Mouse (Mus musculus) heart, postnatal 0 days (tissue): Measurements from ENCODE around the gene Cdk14. TPM values are rescaled to one million over a fixed set of nuclear protein-coding genes. Genes with fewer than 3 reads are reported as not detected.
A peak's percentile ranks its signal among the peaks of the same experiment; 100 is the strongest.

Experiments
- ATAC-seq: fragments of 200-750 bp; cut with Nextera tagmentation; 2 replicates; pipeline ENCODE4 v1.8.0; 2017; ENCODE audit warnings: low read depth, moderate number of reproducible peaks, moderate library complexity; ENCODE audit not compliant: insufficient read depth
- DNase-seq: peaks from one replicate; pipeline ENCODE4 v3.0.0-alpha.2; 2016; ENCODE audit warnings: low spot score
- H3K27ac ChIP-seq: fragments of 300-500 bp; sonication (generic); 2 replicates; pipeline ENCODE4 v1.5.1; 2014; ENCODE audit warnings: low read depth, mild to moderate bottlenecking
- H3K27me3 ChIP-seq: fragments of 300-500 bp; sonication (generic); 2 replicates; pipeline ENCODE4 v1.6.1; 2014; ENCODE audit warnings: low read length, mixed read lengths; ENCODE audit not compliant: control insufficient read depth, insufficient read depth
- H3K36me3 ChIP-seq: fragments of 300-500 bp; sonication (generic); replicated peaks from 2 replicates; pipeline ENCODE4 v1.6.1; 2014; ENCODE audit warnings: low read length, mixed read lengths; ENCODE audit not compliant: control insufficient read depth, insufficient read depth
- H3K4me1 ChIP-seq: fragments of 300-500 bp; sonication (generic); 2 replicates; pipeline ENCODE4 v1.6.1; 2014; ENCODE audit warnings: antibody characterized with exemption; ENCODE audit not compliant: control insufficient read depth, insufficient read depth
- H3K4me2 ChIP-seq: fragments of 300-500 bp; sonication (generic); 2 replicates; pipeline ENCODE4 v1.6.1; 2014; ENCODE audit warnings: low read depth, mild to moderate bottlenecking, low read length, moderate library complexity
- H3K4me3 ChIP-seq: fragments of 300-500 bp; sonication (generic); 2 replicates; pipeline ENCODE4 v1.5.1; 2014; ENCODE audit warnings: low read depth, low read length
- H3K9ac ChIP-seq: fragments of 300-500 bp; sonication (generic); replicated peaks from 2 replicates; pipeline ENCODE4 v1.6.1; 2014; ENCODE audit warnings: low read depth, low read length, mixed read lengths
- H3K9me3 ChIP-seq: fragments of 300-500 bp; sonication (generic); replicated peaks from 2 replicates; pipeline ENCODE4 v1.6.1; 2016; ENCODE audit warnings: low read length; ENCODE audit not compliant: control insufficient read depth
- CTCF ChIP-seq: IDR thresholded peaks from 2 replicates; pipeline ENCODE4 v1.5.1; 2016; ENCODE audit warnings: antibody characterized with exemption, control low read depth, low read depth
- EP300 ChIP-seq: IDR thresholded peaks from 2 replicates; pipeline ENCODE4 v1.6.1; 2016; ENCODE audit warnings: antibody characterized with exemption, low read depth
- WGBS: fragments of 180-500 bp; shearing (Covaris S2); extraction: QIAGEN DNeasy Blood & Tissue Kit; methylation state at CpG from one replicate; pipeline ENCODE4 v1.1.7; 2014; 5-methylcytosine and 5-hydroxymethylcytosine counted together
- polyA plus RNA-seq: library from polyadenylated mRNA; unstranded; fragments of >200 nt; fragmentation: Nextera tagmentation; extraction: Ambion mirVana; gene quantifications from 2 replicates; pipeline ENCODE4 v1.2.1, GENCODE M21; 2015
- total RNA-seq: library from RNA; depleted of rRNA; stranded (reverse); fragments of >200 nt; gene quantifications from 2 replicates; pipeline ENCODE4 v1.2.3, GENCODE M21; 2014; ENCODE audit warnings: low replicate concordance

Gene Cdk14
- total and polyA plus RNA-seq, 2 experiments from 2014 or later = 5.8 to 17.5 TPM

DNA sequence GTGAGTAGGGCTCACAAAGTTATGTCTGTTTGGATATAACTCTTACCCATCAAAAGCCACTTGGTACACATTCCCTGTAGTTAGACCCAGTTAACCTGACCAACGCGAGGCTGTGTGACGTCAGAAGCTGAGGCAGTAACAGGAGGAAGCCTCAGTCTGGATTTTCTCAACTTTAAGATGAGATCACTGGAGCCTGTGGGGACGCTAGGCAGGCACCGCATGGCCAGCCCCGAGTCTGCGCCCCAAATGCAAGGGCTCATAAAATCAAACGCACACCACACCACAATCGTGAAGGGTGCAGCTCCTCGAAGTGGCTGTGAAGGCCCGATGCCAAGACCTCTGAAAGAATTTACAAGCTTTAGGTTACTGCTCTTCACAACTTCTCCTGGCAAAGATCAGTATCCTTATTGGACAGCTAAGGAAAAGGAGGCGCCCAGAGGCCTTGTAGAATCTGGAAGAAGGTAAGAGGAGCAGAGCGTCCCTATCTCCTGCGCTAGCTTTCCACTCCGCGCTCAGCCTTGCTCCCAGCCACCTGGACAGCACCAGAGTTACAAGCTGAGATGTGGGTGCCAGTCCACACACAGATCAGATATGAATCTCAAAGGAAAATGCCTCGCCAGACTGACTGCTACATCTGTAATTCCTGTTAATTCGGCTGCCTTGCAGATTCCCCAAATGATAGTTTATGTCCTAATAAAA, 61.9 kb downstream of the Cdk14 start:
- 51% methylated on average over 18 of the region's 18 CpGs for whole genome bisulfite sequencing
- H3K9ac ChIP-seq = no peak overlapping the region
- 0 out of 2 replicates have a peak, but pooled peaks cover 7% of the 10 kb centered on the region for H3K9me3 ChIP-seq

GRCm38 (mm10) chr5:5354684-5355368, 65.3 kb downstream of the Cdk14 start:
- no peak overlapping the region for H3K4me3 ChIP-seq
- H3K9ac ChIP-seq = no peak overlapping the region
- H3K4me2 ChIP-seq = no peak overlapping the region
- TF ChIP-seq EP300 = no peak
- no peak for TF ChIP-seq CTCF
- peaks cover 8% of the 10 kb centered on the region for H3K4me1 ChIP-seq
- no peaks in the 10 kb centered on the region for H3K36me3 ChIP-seq
- ATAC-seq = no peak
- DNase-seq = no peak
- WGBS = 57% methylated on average over 5 of the region's 5 CpGs
- H3K9me3 ChIP-seq = 0 out of 2 replicates have a peak, but pooled peaks cover 6% of the 10 kb centered on the region
- H3K27ac ChIP-seq = no peak overlapping the region
- no peaks in the 10 kb centered on the region for H3K27me3 ChIP-seq

More for the DNA sequence above, 61.9 kb downstream of the Cdk14 start:
- no peaks in the 10 kb centered on the region for H3K36me3 ChIP-seq
- peak overlapping the region; percentile 42 for H3K4me2 ChIP-seq
- no peak overlapping the region for H3K27ac ChIP-seq
- peak overlapping the region; percentile 6; the same call in 1 of the 2 replicates for H3K4me3 ChIP-seq
- TF ChIP-seq EP300 = no peak
- TF ChIP-seq CTCF = no peak
- ATAC-seq (no peak), DNase-seq (no peak)
- H3K4me1 ChIP-seq = peaks cover 8% of the 10 kb centered on the region
- H3K27me3 ChIP-seq = no peaks in the 10 kb centered on the region

DNA sequence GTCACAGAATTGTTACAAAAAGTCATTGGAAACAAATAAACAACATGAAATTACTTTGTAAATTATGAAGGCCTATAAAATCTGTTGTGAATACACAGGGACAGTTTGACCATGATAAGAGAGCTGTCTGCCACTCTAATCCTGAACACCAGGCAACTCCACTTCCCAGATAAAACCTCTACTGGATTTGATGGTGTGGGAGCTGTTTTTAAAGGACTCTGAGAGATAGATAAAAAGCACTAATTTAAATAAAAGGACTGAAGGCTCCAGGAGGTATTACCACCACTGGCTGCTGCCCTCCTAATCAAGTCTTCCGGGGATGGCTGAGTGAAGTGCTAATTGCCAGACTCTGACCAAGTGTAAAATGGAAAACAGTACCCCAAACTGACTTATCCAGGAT, 66.2 kb downstream of the Cdk14 start:
- Histone ChIP-seq H3K9me3 (no peaks in the 10 kb centered on the region), H3K4me1 (peaks cover 8% of the 10 kb centered on the region), H3K9ac (no peak overlapping the region), H3K4me3 (no peak overlapping the region), H3K27ac (no peak overlapping the region), H3K27me3 (no peaks in the 10 kb centered on the region), H3K36me3 (no peaks in the 10 kb centered on the region), H3K4me2 (no peak overlapping the region)
- no peak for ATAC-seq
- WGBS = 13% methylated on average over 1 of the region's 1 CpGs
- no peak for TF ChIP-seq CTCF
- TF ChIP-seq EP300 = no peak
- DNase-seq = no peak

DNA sequence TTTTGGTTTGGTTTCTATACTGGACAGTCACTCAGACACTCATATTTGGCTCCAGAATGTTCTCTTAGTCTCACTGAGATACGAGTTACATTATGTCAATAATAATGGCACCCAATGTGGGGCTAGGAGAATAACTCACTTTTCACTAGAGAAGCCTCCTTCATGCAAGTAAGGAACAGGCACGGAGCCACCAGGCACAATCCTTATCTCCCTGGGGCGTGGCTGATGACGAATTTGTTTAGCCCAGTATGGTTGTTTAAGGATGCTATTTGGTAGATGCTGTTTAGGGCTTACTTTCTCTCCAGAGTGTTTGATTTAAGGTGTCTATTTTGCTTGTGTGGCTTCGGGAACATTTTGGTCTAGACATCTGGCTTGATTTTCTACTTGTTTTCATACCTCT, 75.5 kb downstream of the Cdk14 start:
- Histone ChIP-seq H3K9me3 (no peaks in the 10 kb centered on the region), H3K4me1 (peaks cover 34% of the 10 kb centered on the region), H3K9ac (no peak overlapping the region), H3K27ac (no peak overlapping the region), H3K4me3 (no peak overlapping the region), H3K27me3 (no peaks in the 10 kb centered on the region), H3K4me2 (no peak overlapping the region), H3K36me3 (no peaks in the 10 kb centered on the region)
- WGBS = 65% methylated on average over 5 of the region's 5 CpGs
- TF ChIP-seq EP300 = no peak
- TF ChIP-seq CTCF = no peak
- ATAC-seq (no peak), DNase-seq (no peak)

DNA sequence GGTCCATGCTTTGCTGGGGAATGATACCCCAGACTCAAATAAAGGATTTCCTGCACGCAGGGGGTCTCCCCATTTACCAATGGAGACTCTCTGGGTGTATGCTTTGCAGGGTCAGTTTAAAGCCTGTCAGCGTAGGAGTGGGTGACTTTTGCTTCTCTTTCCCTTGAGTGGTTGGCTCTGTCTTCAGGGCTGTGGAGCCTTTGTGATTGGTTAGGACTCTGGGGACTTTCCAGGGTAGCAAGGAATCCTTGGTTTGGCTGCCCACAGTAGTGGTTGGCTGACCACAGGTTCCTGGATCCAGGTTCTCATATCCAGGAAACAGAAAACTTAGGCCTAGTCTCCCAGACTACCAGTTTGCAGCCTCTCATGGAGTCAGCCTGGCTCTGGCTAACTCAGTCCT, 76.4 kb downstream of the Cdk14 start:
- no peaks in the 10 kb centered on the region for H3K27me3 ChIP-seq
- DNase-seq (no peak), ATAC-seq (no peak)
- TF ChIP-seq EP300 = no peak
- TF ChIP-seq CTCF = no peak
- WGBS = 88% methylated on average over 2 of the region's 2 CpGs
- no peak overlapping the region for H3K9ac ChIP-seq
- peaks cover 34% of the 10 kb centered on the region for H3K4me1 ChIP-seq
- peak overlapping the region; percentile 88 for H3K27ac ChIP-seq
- H3K4me2 ChIP-seq = no peak overlapping the region
- no peaks in the 10 kb centered on the region for H3K9me3 ChIP-seq
- H3K36me3 ChIP-seq = no peaks in the 10 kb centered on the region
- H3K4me3 ChIP-seq = no peak overlapping the region
